Mouse (Mus musculus): ENCODE measurements around the gene Gm813.

Gm813 gene

DNA sequence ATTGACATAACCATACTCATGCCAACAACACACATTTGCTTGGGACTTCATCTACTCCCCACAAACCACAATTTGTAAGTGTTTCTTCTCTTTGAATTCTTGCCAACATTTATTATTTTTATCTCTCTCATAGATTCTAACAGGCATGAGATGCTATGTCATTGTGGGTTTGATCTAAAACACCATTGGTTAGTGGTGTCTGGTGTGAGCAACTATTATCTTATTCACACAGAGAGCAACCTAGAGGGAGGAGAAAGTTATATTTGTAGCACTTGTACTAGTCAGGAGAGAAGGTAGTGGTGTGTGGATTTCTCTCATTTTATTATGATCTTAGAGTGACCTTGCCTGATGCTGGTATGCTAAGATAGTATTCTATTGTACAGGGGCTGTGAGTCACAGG lies 12.1 kb downstream of the Gm813 start:
- no peak for DNase-seq (ENCODE audit: low spot score)

DNA sequence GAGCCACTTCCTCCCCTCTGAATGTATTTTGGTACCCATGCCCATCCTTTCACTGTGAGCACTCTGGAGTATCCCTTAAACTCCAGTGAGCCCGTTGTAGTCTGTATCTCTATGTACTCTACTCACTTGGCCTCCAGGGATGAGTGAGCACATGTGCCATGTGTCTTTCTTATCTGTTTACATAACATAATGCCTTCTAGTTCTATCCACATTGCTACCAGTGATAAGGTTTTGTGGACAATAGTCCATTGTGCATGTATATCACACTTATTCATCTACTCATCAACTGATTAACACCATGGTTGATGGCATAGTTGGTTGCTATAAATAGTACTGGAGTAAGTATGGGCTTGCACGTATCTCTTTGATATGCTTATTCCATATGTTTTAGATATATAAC lies 12.9 kb downstream of the Gm813 start:
- no peak for DNase-seq (ENCODE audit: low spot score)

DNA sequence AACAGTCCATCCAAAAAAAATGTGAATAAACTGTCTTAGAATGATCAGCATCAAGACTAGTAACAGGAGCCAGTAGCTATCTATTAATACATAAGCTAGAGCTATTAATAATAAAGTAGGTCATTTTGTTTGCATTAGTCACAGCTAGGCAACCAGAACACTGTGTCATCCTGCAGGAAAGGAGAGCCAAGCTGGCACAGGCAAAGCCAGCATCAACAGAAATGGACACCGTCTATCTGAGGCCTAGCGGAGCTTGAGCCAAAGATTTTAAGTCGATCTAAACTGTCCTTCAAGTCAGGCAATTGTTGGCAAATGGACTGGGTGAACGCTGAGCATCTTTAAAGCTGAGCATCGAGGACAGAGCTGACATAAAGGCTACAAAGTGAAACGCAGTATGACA lies 15.9 kb downstream of the Gm813 start:
- DNase-seq (ENCODE audit: low spot score), result no peak

DNA sequence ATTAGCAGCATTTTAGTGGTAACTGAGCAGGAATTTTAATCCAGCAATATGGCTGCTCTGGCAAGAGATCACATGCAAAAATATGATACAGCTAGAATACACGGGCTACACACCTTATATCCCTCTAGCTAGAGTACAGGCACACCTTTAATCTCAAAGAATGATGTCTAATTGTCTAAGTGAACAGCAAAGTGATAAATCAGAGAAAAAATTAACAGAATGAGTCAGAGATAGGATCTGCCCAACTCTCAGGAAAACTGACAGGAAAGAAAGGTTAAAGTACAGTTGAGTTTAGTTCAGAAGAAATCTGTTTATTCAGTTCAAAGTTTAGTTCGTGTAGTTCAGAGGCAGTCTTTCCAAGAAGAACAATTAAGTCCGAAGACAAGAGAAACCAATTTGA lies 25.5 kb downstream of the Gm813 start:
- no peak for DNase-seq (ENCODE audit: low spot score)

DNA sequence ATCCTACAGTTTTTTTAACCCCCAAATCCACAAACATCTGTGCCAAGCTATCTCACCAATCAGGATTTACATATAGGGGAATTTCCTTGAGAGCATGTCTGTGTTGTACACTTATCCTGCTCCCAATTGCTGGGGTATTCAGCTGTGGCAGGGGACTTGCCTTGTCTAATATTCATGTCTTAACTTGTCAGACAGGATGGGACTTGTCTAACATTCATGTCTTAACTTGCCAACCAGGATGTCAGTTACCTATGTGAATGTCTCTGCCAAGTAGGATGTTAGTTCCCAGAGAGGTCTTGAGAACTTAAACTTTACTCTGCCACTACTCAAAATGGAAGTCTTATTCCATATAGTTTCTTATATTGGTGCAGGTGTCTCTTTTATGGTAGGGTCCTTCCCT lies 27.3 kb downstream of the Gm813 start:
- DNase-seq (ENCODE audit: low spot score), result no peak

DNA sequence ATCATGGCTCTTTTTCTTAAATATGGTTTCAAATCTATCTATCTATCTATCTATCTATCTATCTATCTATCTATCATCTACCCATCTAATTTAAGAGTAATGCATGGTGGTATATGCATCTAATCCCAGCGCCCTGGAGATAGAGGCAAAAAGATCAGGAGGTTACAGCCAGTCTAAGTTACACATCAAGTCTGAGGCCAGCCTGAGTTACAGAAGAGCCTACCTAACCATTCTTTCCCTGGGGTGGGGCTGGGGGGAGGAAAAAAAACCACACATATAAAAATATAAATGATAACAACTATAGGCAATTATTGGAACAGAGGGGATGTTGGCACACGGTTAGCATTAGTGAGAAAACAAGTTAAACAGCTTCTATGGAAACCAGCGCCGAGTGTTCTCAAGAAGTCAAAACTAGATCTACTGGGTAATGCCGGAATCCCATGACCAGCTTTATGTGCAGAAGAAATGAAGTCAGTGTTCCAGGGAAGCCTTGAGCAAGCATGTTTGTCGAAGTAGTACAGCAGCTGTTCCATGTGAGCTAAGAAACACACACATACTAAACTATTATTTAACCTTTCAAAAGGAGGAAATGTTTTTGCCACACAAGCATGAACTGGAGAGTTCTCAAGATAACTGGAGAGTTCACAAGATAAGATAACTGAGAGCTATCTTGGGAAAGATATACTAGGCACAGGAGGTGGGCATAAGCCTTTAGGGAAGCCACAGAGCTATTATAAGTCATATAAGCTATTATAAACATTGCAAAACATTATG lies 42.6 kb downstream of the Gm813 start:
- DNase-seq (ENCODE audit: low spot score), result no peak

DNA sequence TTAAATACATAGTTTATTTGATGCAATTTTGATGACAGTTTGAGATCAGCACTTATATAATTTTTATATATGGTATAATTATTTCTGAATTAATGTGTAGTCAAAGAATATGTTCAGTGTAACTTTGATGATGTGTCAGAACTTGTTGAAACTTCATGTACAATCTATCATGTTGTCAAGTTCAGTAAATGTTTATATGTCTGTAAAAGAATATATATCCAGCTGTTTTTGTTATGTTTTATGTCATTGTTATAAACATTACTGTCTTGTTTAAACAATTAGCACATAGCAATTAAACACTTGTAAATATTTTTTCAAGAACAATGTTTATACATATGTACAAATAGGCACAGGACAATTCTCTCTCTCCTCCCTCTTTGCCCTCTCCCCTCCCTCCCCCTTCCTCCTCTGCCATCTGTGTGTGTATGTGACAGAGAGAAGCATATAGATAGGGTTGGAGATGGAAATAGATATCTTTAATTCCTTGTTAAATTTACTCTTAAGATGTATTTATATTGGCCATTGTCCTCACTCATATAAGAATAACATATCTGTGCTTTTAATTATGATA lies 46.0 kb downstream of the Gm813 start:
- no peak for DNase-seq (ENCODE audit: low spot score)
